Mouse (Mus musculus) neural tube, embryonic 10.5 days (tissue): ENCODE results near the gene Zbtb40.

Source experiments
- DNase-seq: peaks from one replicate; pipeline ENCODE4 v3.0.0-alpha.2; 2017; ENCODE audit warnings: low spot score; ENCODE audit errors: extremely low spot score

Gene Zbtb40

DNA sequence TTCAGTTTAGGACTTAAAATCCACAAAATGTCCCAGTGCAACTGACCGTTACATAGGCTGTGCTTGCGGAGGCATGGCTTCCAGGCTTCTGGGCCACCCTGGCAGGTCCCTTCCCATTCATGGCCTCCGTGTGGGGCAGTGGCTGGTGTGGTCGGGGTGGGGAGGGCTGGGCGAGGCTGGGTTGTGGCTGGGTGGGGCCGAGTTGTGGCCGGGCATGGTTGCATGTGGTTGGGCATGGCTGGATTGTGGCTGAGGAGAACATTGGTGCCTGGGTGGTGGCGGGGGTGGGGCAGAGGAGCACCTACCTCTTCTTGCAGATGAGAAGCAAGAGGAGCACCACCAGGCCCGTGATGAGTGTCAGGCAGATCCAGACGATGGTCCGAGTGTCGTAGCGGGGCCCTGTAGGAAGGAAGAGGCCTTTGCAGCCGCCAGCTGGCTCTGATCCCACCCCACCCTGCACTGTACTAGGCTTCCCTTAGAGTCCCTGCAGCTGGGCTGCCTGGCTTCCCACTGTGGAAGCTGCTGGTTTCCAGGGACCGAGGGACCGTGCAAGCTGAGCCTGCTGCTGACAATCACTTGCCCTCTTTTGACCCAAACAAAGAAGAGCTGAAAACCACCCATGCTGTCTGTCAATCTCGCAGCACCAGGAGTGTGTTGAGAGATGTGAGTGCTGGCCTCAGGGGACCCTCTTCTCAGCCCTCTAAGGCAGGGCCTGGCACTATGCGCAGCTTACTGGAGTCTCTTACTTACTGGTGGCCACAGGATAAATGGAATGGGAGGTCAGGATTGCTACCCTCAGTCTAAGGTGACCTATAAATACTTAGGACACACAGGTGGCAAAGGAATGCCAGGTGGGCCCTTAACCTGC lies 113.6 kb downstream of the Zbtb40 start:
- no peak for DNase-seq

DNA sequence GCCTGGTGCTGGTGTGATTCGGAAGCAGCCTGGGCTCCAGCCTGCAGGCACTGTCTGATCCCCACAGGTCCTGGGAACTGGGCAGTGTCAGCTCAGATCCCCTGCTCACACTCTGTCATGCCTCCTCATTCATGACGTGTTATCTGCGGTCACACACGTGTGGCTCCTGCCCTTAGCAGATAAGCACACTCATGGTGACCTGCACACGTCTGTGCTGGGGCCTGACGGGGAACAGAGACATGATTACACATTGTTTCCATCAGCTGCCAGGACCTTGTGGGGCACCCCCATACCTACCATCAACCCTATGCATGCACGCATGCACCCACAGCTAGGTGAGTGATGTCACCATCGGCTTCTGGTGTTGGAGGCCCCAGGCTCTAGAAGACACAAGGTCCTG lies 118.1 kb downstream of the Zbtb40 start:
- DNase-seq: no peak
